Mouse (Mus musculus) liver, embryonic 15.5 days (tissue): ENCODE data around the gene Akirin1. TPM values are rescaled to one million over a fixed set of nuclear protein-coding genes. Genes with fewer than 3 reads are reported as not detected.

Experiments
- ATAC-seq: fragments of 200-750 bp; cut with Nextera tagmentation; 2 replicates; pipeline ENCODE4 v1.8.0; 2017; ENCODE audit warnings: moderate number of reproducible peaks, mild to moderate bottlenecking, moderate library complexity; ENCODE audit not compliant: insufficient read depth
- H3K27ac ChIP-seq: fragments of 300-500 bp; sonication (generic); replicated peaks from 2 replicates; pipeline ENCODE4 v1.5.1; 2015; ENCODE audit warnings: mild to moderate bottlenecking, inconsistent platforms
- H3K27me3 ChIP-seq: fragments of 300-500 bp; sonication (generic); 2 replicates; pipeline ENCODE4 v1.6.1; 2015; ENCODE audit warnings: mild to moderate bottlenecking, inconsistent platforms
- H3K36me3 ChIP-seq: fragments of 300-500 bp; sonication (generic); replicated peaks from 2 replicates; pipeline ENCODE4 v1.6.1; 2015; ENCODE audit warnings: moderate library complexity, mild to moderate bottlenecking, inconsistent platforms
- H3K4me1 ChIP-seq: fragments of 300-500 bp; sonication (generic); replicated peaks from 2 replicates; pipeline ENCODE4 v1.6.1; 2015; ENCODE audit warnings: inconsistent platforms
- H3K4me2 ChIP-seq: fragments of 300-500 bp; sonication (generic); 2 replicates; pipeline ENCODE4 v1.6.1; 2015; ENCODE audit warnings: moderate library complexity, mild to moderate bottlenecking, inconsistent platforms
- H3K4me3 ChIP-seq: fragments of 300-500 bp; sonication (generic); replicated peaks from 2 replicates; pipeline ENCODE4 v1.5.1; 2015; ENCODE audit warnings: mild to moderate bottlenecking, inconsistent platforms
- H3K9ac ChIP-seq: fragments of 300-500 bp; sonication (generic); 2 replicates; pipeline ENCODE4 v1.6.1; 2015; ENCODE audit warnings: moderate library complexity, mild to moderate bottlenecking, inconsistent platforms
- H3K9me3 ChIP-seq: fragments of 300-500 bp; sonication (generic); replicated peaks from 2 replicates; pipeline ENCODE4 v1.6.1; 2016; ENCODE audit warnings: inconsistent platforms
- WGBS: fragments of 180-500 bp; shearing (Covaris S2); methylation state at CpG from one replicate; pipeline ENCODE4 v1.1.7; 2015; ENCODE audit warnings: mixed read lengths; ENCODE audit not compliant: insufficient replicate concordance; 5-methylcytosine and 5-hydroxymethylcytosine counted together
- polyA plus RNA-seq: library from polyadenylated mRNA; unstranded; fragments of >200 nt; fragmentation: Nextera tagmentation; extraction: Ambion mirVana; gene quantifications from 2 replicates; pipeline ENCODE4 v1.2.1, GENCODE M21; 2015

Gene Akirin1
- polyA plus RNA-seq = 22.6 and 23.6 TPM in 2 replicates

DNA sequence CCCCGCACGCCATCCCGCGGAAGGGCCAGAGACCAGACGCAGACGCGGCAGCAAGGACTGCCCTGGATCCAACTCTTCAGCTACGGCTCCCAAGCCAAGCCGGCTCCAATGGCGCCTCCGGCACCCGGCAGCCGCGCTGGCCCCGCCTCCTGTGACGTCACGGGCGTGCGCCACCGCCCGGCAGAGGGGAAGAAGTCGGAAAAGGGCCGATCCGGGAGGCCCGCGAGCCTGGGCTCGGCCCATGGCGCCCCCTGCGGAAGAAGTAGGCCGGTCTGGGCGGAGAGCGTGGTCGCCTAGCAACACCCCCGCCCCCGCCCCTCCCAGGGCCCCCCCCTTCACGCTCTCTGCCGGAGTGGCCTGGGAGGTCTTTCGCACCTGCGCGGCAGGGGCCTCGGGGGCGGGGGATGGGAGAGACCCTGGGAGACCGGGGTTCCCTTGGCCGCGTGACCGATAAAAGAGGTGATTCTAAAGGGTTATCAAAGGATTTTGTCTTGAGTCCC lies at the start of gene Akirin1:
TSS of gene Akirin1 (minus strand) at position 194 of the 500 bp plus-strand sequence.
- ATAC-seq = peak; percentile 96
- Histone ChIP-seq H3K27ac (peak within 1 kb of the TSS; percentile 89), H3K4me2 (peak within 1 kb of the TSS; percentile 95), H3K4me3 (peak within 1 kb of the TSS; percentile 98), H3K9me3 (no peaks in the 10 kb centered on the region), H3K36me3 (no peaks in the 10 kb centered on the region), H3K27me3 (peaks cover 10% of the 10 kb centered on the region), H3K4me1 (peaks cover 39% of the 10 kb centered on the region), H3K9ac (peak within 1 kb of the TSS; percentile 93)
- under 1% methylated on average over 46 of the region's 46 CpGs for WGBS

- Histone ChIP-seq H3K9me3 (no peaks in the 10 kb centered on the region), H3K9ac (no peak overlapping the region), H3K4me3 (no peak overlapping the region), H3K27ac (no peak overlapping the region), H3K36me3 (no peaks in the 10 kb centered on the region), H3K27me3 (no peaks in the 10 kb centered on the region; the same call in 1 of the 2 replicates), H3K4me1 (no peaks in the 10 kb centered on the region), H3K4me2 (no peak overlapping the region)
- no peak for ATAC-seq
- 58% methylated on average over 7 of the region's 7 CpGs for WGBS
Observed at GRCm38 (mm10) chr4:123797856-123798255, 47.7 kb upstream of the Akirin1 start.

GRCm38 (mm10) chr4:123797403-123797802 lies 47.3 kb upstream of the Akirin1 start:
- H3K27ac ChIP-seq = no peak overlapping the region
- H3K27me3 ChIP-seq = no peaks in the 10 kb centered on the region; the same call in 1 of the 2 replicates
- whole genome bisulfite sequencing = 76% methylated on average over 3 of the region's 3 CpGs
- ATAC-seq = no peak
- no peak overlapping the region for H3K9ac ChIP-seq
- H3K9me3 ChIP-seq = no peaks in the 10 kb centered on the region
- H3K4me2 ChIP-seq = no peak overlapping the region
- no peak overlapping the region for H3K4me3 ChIP-seq
- no peaks in the 10 kb centered on the region for H3K4me1 ChIP-seq
- H3K36me3 ChIP-seq = no peaks in the 10 kb centered on the region

DNA sequence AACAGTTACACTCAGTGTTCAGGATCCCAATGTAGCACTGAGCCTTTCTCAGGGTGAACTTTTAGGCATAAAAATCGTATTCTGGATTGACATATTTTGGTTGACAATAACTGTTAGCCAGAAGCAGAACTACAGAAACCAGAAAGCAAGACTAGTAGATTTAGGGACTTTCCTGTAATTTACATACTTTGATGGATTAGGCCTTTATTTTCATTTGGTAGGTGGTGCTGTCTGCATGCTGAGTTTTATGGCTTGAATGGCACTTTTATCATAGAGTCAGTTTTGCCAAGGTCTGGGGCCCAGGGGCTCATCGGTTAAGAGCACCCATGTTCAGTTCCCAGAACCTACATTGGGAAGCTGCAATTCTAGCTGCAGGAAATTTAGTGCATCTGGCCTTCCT lies 44.9 kb upstream of the Akirin1 start:
- no peak overlapping the region for H3K4me2 ChIP-seq
- H3K4me3 ChIP-seq = no peak overlapping the region
- H3K27ac ChIP-seq = no peak overlapping the region
- no peaks in the 10 kb centered on the region; the same call in 1 of the 2 replicates for H3K27me3 ChIP-seq
- H3K9ac ChIP-seq = no peak overlapping the region
- H3K36me3 ChIP-seq = no peaks in the 10 kb centered on the region
- ATAC-seq = no peak
- H3K4me1 ChIP-seq = no peaks in the 10 kb centered on the region
- H3K9me3 ChIP-seq = no peaks in the 10 kb centered on the region
- 44% methylated on average over 2 of the region's 2 CpGs for WGBS

GRCm38 (mm10) chr4:123793136-123793535 lies 43.0 kb upstream of the Akirin1 start:
- no peak for ATAC-seq
- H3K9me3 ChIP-seq = no peaks in the 10 kb centered on the region
- no peaks in the 10 kb centered on the region for H3K36me3 ChIP-seq
- H3K9ac ChIP-seq = no peak overlapping the region
- H3K4me2 ChIP-seq = no peak overlapping the region
- WGBS = 80% methylated on average over 6 of the region's 6 CpGs
- no peaks in the 10 kb centered on the region; the same call in 1 of the 2 replicates for H3K27me3 ChIP-seq
- H3K4me1 ChIP-seq = no peaks in the 10 kb centered on the region
- no peak overlapping the region for H3K27ac ChIP-seq
- H3K4me3 ChIP-seq = no peak overlapping the region

GRCm38 (mm10) chr4:123792666-123793065 lies 42.5 kb upstream of the Akirin1 start:
- no peaks in the 10 kb centered on the region for H3K36me3 ChIP-seq
- 50% methylated on average over 2 of the region's 2 CpGs for WGBS

DNA sequence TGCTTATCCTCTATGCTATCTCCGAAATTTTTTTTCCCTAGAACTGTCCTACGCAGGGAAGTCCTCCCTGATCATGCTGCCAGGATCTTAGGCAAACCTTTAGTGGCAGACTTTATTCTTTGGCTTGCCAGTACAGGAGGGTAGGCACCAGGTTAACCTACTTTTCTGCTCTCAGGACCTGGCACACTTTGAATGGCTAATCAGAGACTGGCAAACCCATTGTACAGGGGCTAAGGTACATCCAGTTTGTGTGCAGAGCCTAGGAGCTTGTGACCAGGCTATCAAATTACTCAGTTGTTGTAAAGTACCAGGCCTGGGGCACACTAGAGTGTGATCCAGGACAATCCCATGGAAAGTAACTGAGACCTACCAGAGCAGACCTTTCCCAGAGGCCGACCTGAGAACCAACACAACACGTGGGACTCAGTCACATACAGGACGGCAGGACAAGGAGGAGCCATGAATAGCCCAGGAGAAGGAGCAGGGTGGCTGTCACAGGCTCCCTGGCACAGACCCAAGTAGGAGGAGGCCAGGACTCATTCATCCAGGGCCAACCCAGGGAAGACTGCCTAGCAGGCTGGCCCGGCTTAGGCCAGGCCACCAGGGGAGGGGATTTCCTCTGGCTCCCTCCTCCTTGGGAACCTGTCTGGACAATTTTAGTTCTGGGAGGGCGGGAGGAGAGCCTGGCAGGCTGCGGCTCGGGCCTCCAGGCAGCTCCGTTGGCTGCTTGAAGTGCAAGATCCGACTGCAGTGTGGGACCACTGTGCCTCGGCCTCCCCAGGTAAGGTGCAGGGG lies 37.2 kb upstream of the Akirin1 start, which contains the start of gene Rhbdl2:
TSS of gene Rhbdl2 (plus strand) at position 684 of the 795 bp plus-strand sequence.
- H3K27me3 ChIP-seq = no peaks in the 10 kb centered on the region
- H3K4me1 ChIP-seq = no peaks in the 10 kb centered on the region
- H3K4me2 ChIP-seq = no peak within 1 kb of the TSS
- no peaks in the 10 kb centered on the region for H3K9me3 ChIP-seq
- no peak within 1 kb of the TSS for H3K4me3 ChIP-seq
- ATAC-seq = no peak
- H3K36me3 ChIP-seq = no peaks in the 10 kb centered on the region
- no peak within 1 kb of the TSS for H3K9ac ChIP-seq
- no peak within 1 kb of the TSS for H3K27ac ChIP-seq
- 41% methylated on average over 12 of the region's 12 CpGs for WGBS

More at GRCm38 (mm10) chr4:123792666-123793065, 42.5 kb upstream of the Akirin1 start:
- no peak overlapping the region for H3K27ac ChIP-seq
- no peak overlapping the region for H3K9ac ChIP-seq
- H3K4me3 ChIP-seq = no peak overlapping the region
- no peak overlapping the region for H3K4me2 ChIP-seq
- H3K27me3 ChIP-seq = no peaks in the 10 kb centered on the region; the same call in 1 of the 2 replicates
- no peaks in the 10 kb centered on the region for H3K9me3 ChIP-seq
- H3K4me1 ChIP-seq = no peaks in the 10 kb centered on the region
- ATAC-seq = no peak

DNA sequence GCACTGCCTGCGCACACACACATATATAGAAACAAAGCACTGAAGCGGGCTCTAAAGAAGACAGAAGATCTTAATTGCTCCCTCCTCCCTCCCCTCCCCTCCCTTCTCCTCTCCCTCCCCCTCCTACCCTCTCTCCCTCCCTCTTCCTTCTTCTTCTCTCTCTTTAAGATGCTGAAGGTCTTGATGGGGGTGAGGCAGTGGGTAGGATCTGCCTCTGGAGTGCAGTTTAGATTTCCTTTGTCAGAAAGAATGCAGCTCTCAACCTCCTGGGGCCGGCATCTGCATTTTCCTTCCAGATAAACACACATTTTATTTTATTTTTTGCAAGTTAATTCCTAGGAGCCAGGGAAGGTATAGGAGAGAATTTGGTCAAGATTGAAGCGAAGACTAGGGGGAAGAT lies 18.1 kb upstream of the Akirin1 start:
- no peak overlapping the region for H3K4me3 ChIP-seq
- WGBS = 68% methylated on average over 4 of the region's 4 CpGs
- H3K36me3 ChIP-seq = no peaks in the 10 kb centered on the region
- H3K27me3 ChIP-seq = no peaks in the 10 kb centered on the region
- no peak for ATAC-seq
- H3K9ac ChIP-seq = no peak overlapping the region
- no peak overlapping the region for H3K4me2 ChIP-seq
- H3K4me1 ChIP-seq = no peaks in the 10 kb centered on the region
- no peaks in the 10 kb centered on the region for H3K9me3 ChIP-seq
- H3K27ac ChIP-seq = no peak overlapping the region

DNA sequence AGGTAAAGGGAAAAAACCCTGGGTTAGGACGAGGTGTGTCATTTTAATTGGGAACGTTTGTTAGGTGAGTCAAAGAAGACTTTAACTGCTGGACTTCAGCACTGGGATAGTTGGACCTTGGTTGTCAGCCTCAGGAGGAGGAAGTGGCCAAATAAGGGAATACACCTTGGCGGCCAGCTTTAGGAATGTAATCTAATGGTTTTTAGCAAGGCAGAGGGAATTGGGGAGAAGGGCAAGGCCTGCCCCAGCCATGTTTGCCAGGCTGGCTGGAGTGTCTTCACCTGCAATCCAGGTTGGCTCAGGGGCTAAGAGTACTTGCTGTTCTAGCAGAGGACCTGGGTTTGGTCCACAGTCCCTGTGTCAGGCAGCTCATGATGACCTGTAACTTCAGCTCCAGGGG lies 17.7 kb upstream of the Akirin1 start:
- 29% methylated on average over 3 of the region's 3 CpGs for WGBS
- no peak overlapping the region for H3K4me2 ChIP-seq
- no peak overlapping the region for H3K9ac ChIP-seq
- no peak overlapping the region for H3K4me3 ChIP-seq
- H3K27me3 ChIP-seq = no peaks in the 10 kb centered on the region
- no peaks in the 10 kb centered on the region for H3K9me3 ChIP-seq
- no peaks in the 10 kb centered on the region for H3K36me3 ChIP-seq
- ATAC-seq = no peak
- H3K27ac ChIP-seq = no peak overlapping the region
- H3K4me1 ChIP-seq = no peaks in the 10 kb centered on the region

DNA sequence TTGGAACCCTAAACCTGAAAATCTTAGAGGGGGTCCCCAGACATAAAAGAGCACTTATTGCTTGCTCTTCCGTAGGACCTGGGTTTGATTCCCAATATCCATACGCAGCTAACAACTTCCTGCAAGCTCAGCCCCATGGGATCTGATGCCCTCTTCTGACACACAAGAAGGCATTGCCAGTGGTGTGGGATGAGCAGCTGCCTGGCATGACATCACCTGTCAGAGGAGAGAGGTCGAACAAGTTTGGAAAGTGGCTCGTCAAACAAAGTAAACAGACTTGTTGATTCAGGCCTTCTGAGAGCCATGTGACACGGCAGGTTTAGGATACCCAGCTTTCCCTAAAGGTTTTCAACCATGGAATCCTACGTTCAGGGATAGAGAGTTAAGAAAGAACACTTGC lies 14.9 kb upstream of the Akirin1 start:
- ATAC-seq = no peak
- Histone ChIP-seq H3K4me3 (no peak overlapping the region), H3K9ac (no peak overlapping the region), H3K4me1 (no peaks in the 10 kb centered on the region), H3K36me3 (no peaks in the 10 kb centered on the region), H3K27ac (no peak overlapping the region), H3K9me3 (no peaks in the 10 kb centered on the region), H3K4me2 (no peak overlapping the region), H3K27me3 (no peaks in the 10 kb centered on the region)
- 56% methylated on average over 6 of the region's 6 CpGs for WGBS

DNA sequence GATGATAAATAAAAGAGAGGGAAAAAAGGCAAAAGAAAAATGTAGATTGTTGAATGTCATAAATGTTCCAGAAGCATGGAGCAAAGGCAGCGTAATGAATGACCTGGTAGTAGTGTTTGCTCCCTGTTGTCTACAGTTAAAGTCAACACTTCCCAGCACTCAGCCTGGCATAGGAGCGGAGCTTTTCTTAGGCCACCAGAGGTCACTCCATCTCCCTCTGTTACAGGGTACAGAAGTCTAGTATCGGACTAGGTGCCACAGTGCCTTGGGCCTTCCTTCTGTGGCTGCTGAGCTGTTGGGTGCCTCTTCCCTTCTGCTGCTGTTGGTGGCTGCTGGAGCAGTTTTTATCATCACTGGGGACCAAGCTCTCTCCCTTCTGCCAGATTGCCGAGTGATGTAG lies 8.2 kb upstream of the Akirin1 start:
- Histone ChIP-seq H3K9me3 (no peaks in the 10 kb centered on the region), H3K27ac (no peak overlapping the region), H3K9ac (no peak overlapping the region), H3K4me2 (no peak overlapping the region), H3K36me3 (no peaks in the 10 kb centered on the region), H3K4me3 (no peak overlapping the region), H3K4me1 (no peaks in the 10 kb centered on the region), H3K27me3 (no peaks in the 10 kb centered on the region)
- ATAC-seq = no peak
- 51% methylated on average over 4 of the region's 4 CpGs for WGBS
